Mouse (Mus musculus) right cerebral cortex, postnatal 36 days (tissue): Measurements from ENCODE around the gene Hist1h3c.
"Not testable (repeated sequence)": the region's sequence is repeated elsewhere in the genome, so short reads cannot be mapped to it uniquely, and the experiment has no call there.

Source experiments
- DNase-seq, 2 experiments: peaks; one replicate each; pipeline ENCODE4 v3.0.0; 2022; ENCODE audit warnings: low spot score in 2 of 2, mixed read lengths in 1 of 2

The Hist1h3c gene

GRCm38 (mm10) chr13:23745381-23746161 lies at the start of gene Hist1h3c:
TSS of gene Hist1h3c (minus strand) at chr13:23745602.
- DNase-seq, result peak; percentile 60 to 79

- DNase-seq, result peak in 1 of 2 experiments; percentile 7
Observed at GRCm38 (mm10) chr13:23792520-23792919, 47.1 kb upstream of the Hist1h3c start.

GRCm38 (mm10) chr13:23779025-23779424 lies 33.6 kb upstream of the Hist1h3c start:
- no peak for DNase-seq

- no peak for DNase-seq
Observed at GRCm38 (mm10) chr13:23778339-23778738, 32.9 kb upstream of the Hist1h3c start.

- DNase-seq, result peak; percentile 23 to 39
Observed at GRCm38 (mm10) chr13:23772561-23773313, 27.3 kb upstream of the Hist1h3c start.

- DNase-seq, result not testable (repeated sequence)
Observed at GRCm38 (mm10) chr13:23769613-23770012, 24.2 kb upstream of the Hist1h3c start, which contains the start of gene Trim38. TSS of gene Trim38 (plus strand) at chr13:23769913.

- no peak for DNase-seq
Observed at GRCm38 (mm10) chr13:23768834-23769397, 23.5 kb upstream of the Hist1h3c start.

- DNase-seq, result no peak
Observed at GRCm38 (mm10) chr13:23766772-23767171, 21.4 kb upstream of the Hist1h3c start.

- no peak for DNase-seq
Observed at GRCm38 (mm10) chr13:23765172-23765513, 19.7 kb upstream of the Hist1h3c start.

- no peak for DNase-seq
Observed at GRCm38 (mm10) chr13:23764324-23765171, 19.1 kb upstream of the Hist1h3c start.

- DNase-seq, result peak; percentile 77
Observed at GRCm38 (mm10) chr13:23763586-23764323, 18.4 kb upstream of the Hist1h3c start, which contains the start of gene Hist1h1a. TSS of gene Hist1h1a (plus strand) at chr13:23763666.

- no peak for DNase-seq
Observed at GRCm38 (mm10) chr13:23763242-23763585, 17.8 kb upstream of the Hist1h3c start.

- DNase-seq, result peak; percentile 39 to 50
Observed at GRCm38 (mm10) chr13:23761871-23762821, 16.7 kb upstream of the Hist1h3c start, which contains the start of gene Hist1h3a. TSS of gene Hist1h3a (minus strand) at chr13:23762386.

GRCm38 (mm10) chr13:23760972-23761864 lies 15.8 kb upstream of the Hist1h3c start, which contains the start of gene Hist1h4a:
TSS of gene Hist1h4a (minus strand) at chr13:23761230.
- peak; percentile 98 for DNase-seq

- no peak for DNase-seq
Observed at GRCm38 (mm10) chr13:23760240-23760971, 15.0 kb upstream of the Hist1h3c start.

GRCm38 (mm10) chr13:23759916-23760239 lies 14.5 kb upstream of the Hist1h3c start:
- DNase-seq, result no peak

GRCm38 (mm10) chr13:23759251-23759771 lies 13.9 kb upstream of the Hist1h3c start:
- no peak for DNase-seq

- no peak for DNase-seq
Observed at GRCm38 (mm10) chr13:23757921-23758320, 12.5 kb upstream of the Hist1h3c start.
